In the genomic region with DNA sequence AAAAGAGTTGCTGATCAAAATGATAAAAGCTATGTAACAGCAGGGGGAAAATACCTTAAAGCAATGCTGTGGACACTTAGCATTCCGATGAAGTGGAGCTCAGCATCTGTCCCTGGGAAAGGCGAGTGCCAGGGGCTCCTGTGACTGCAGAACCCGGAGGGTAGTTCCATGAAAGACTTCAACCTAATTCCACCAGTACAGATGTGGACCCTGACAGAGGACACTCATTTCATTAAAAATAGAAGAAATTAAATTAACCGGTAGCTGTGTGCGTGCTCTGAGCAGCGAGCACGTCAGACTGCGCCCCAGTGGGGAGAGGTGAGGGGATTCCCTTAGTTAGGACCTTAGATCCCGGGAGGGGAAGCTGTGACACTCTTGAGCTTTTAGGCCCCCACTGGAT, we compare ENCODE assay signal across 9 mouse cellular contexts. TPM values are rescaled to one million over a fixed set of nuclear protein-coding genes. Genes with fewer than 3 reads are reported as not detected.
DNase-seq lines count a peak whose midpoint lies in the region; ATAC-seq and TF ChIP-seq lines count a peak whose summit lies in the region.
"Had no signal": no experiment of that assay in that cellular context is flagged by ENCODE, and none has a peak within 500 bp of the region (broad histone marks: within the 10 kb centered on the region; RNA-seq: fewer than 3 reads in every experiment).

No protein-coding gene starts in this region.

- H3K4me3 ChIP-seq in heart, embryonic 11.5 days (ENCODE audit: low read depth, low read length): peak overlapping the region; percentile 48
- peak overlapping the region; percentile 39 for H3K4me3 ChIP-seq in heart, postnatal 0 days (ENCODE audit: low read depth, low read length)

- no peak overlapping the region for H3K27ac ChIP-seq in heart, embryonic 11.5 days (ENCODE audit: low read depth, low read length)
- no peak overlapping the region for H3K27ac ChIP-seq in heart, postnatal 0 days (ENCODE audit: low read depth)

- ATAC-seq in heart, embryonic 11.5 days (replicated peaks; ENCODE audit: insufficient number of reproducible peaks, low FRiP score, low TSS enrichment): no peak
- ATAC-seq in heart, postnatal 0 days (ENCODE audit: insufficient read depth, low read depth): no peak

- no peak for TF ChIP-seq EP300 in heart, postnatal 0 days (IDR thresholded peaks at IDR 0.05; ENCODE audit: low read depth)

- H3K9ac ChIP-seq in heart, embryonic 11.5 days (ENCODE audit: low read depth, low read length): 0 out of 2 replicates have a peak overlapping the region, but pooled peaks have one; percentile 43
- peak overlapping the region; percentile 37; the same call in 1 of the 2 replicates for H3K9ac ChIP-seq in heart, postnatal 0 days (replicated peaks; ENCODE audit: low read depth, low read length)

- intact Hi-C loops in gastrocnemius, postnatal 36 days (cut with DNase I): no loop called here

- no peak for TF ChIP-seq CTCF in heart, postnatal 0 days (IDR thresholded peaks at IDR 0.05; ENCODE audit: low read depth)

- H3K4me1 ChIP-seq in heart, embryonic 11.5 days (ENCODE audit: control insufficient read depth, insufficient read depth, low read length): peaks cover 4% of the 10 kb centered on the region
- H3K4me1 ChIP-seq in heart, postnatal 0 days (ENCODE audit: control insufficient read depth, insufficient read depth): peaks cover 7% of the 10 kb centered on the region; the same call in 1 of the 2 replicates

- no peaks in the 10 kb centered on the region for H3K9me3 ChIP-seq in heart, embryonic 11.5 days (replicated peaks; ENCODE audit: control insufficient read depth, low read length)
- no peaks in the 10 kb centered on the region for H3K9me3 ChIP-seq in heart, postnatal 0 days (replicated peaks; ENCODE audit: control insufficient read depth, low read length)

- H3K27me3 ChIP-seq in heart, embryonic 11.5 days (ENCODE audit: control insufficient read depth, insufficient read depth, low read length): no peaks in the 10 kb centered on the region
- peaks cover 2% of the 10 kb centered on the region; the same call in 1 of the 2 replicates for H3K27me3 ChIP-seq in heart, postnatal 0 days (ENCODE audit: control insufficient read depth, insufficient read depth, low read length)
- H3K27me3 ChIP-seq: CH12.LX had no signal

- H3K4me2 ChIP-seq in heart, embryonic 11.5 days: peak overlapping the region; percentile 75
- peak overlapping the region; percentile 70 for H3K4me2 ChIP-seq in heart, postnatal 0 days (ENCODE audit: low read depth, low read length)

- under 1% methylated on average over 9 of the region's 9 CpGs for WGBS in heart, embryonic 11.5 days (ENCODE audit: insufficient replicate concordance)
- WGBS in heart, postnatal 0 days: 3% methylated on average over 9 of the region's 9 CpGs

- no peaks in the 10 kb centered on the region for H3K36me3 ChIP-seq in heart, embryonic 11.5 days (ENCODE audit: control insufficient read depth, insufficient read depth, low read length)
- H3K36me3 ChIP-seq in heart, postnatal 0 days (replicated peaks; ENCODE audit: control insufficient read depth, insufficient read depth, low read length): no peaks in the 10 kb centered on the region

- DNase-seq in heart, adult 8-10 months (ENCODE audit: low spot score): no peak
- peak; percentile 51 for DNase-seq in Muller cell, postnatal 12 days (ENCODE audit: inconsistent ontology term)
- DNase-seq in heart, postnatal 0 days (ENCODE audit: low spot score): no peak
- peak; percentile 22 for DNase-seq in mesoderm, embryonic 11.5 days (ENCODE audit: low read depth, low spot score)
- DNase-seq in frontal cortex, postnatal 10 days (ENCODE audit: low spot score in 2 of 2): no peak
- DNase-seq in gastrocnemius, postnatal 36 days: no peak
- DNase-seq in cerebellum, postnatal 25 days: no peak

RNA-seq across cellular contexts. Expression of a gene that starts 0.5 kb away (rescaled TPM):
- polyA plus RNA-seq in heart, embryonic 11.5 days (2014; fragmentation: Nextera tagmentation; extraction: Ambion mirVana): 0.07 and 0.52 TPM in 2 replicates
- total RNA-seq in heart, adult 8-10 months (2022): 1 to 10 TPM in 3 of 4 experiments, under 1 TPM in 1; 0.97 to 1.3 (median 1.2) TPM
- 1.2 and 1.7 TPM in 2 replicates for total RNA-seq in heart, postnatal 0 days (2014; rRNA removed; ENCODE audit: low replicate concordance)
- polyA plus RNA-seq in heart, postnatal 0 days (2015; fragmentation: Nextera tagmentation; extraction: Ambion mirVana): 0.03 and 0.05 TPM in 2 replicates
- under 1 TPM; 0.33 to 0.35 TPM for total RNA-seq in gastrocnemius, postnatal 36 days (2021)

Comparison
In these comparisons a context has a peak if more than half of its experiments do, and no peak if none do; other contexts are left out.
1. DNase-seq: peak in Muller cell, postnatal 12 days (single experiment) and mesoderm, embryonic 11.5 days (single experiment); none in heart, adult 8-10 months (single experiment), heart, postnatal 0 days (single experiment), frontal cortex, postnatal 10 days (0 of 2), gastrocnemius, postnatal 36 days (0 of 2) and cerebellum, postnatal 25 days (0 of 2).